In the genomic region with DNA sequence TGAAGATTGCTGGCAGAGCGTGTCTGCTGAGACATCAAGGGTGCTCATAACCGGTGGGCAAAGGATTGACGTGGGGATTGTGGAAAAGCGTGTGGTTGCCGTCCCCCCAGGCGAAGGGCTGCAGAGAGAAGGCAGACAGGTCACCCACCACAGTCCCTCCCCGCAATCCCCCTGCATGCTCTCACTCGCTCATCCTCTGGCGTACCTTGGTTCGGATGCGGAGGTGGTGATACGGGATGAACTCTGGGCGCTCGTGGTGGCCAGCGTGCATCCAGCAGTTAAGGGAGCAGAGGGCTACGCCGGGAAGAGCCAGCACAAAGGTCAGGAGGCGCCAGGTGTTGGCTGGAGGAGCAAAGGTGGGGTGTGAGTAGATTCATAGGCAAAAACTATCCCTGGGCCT, we compare ENCODE assay signal across 1 mouse cellular context.
TF ChIP-seq lines count a peak whose summit lies in the region.

No protein-coding gene starts in this region.

TF ChIP-seq in MEL, 35 proteins besides CTCF, POLR2A, EP300 and RAD21 (continued from another document):
- TF ChIP-seq ZC3H11A (IDR thresholded peaks at IDR 0.05; ENCODE audit: low read depth, low read length) (no peak), CHD2 (IDR thresholded peaks at IDR 0.05; ENCODE audit: low read length) (no peak), MAX (IDR thresholded peaks at IDR 0.05; ENCODE audit: low read length) (no peak), ZNF384 (IDR thresholded peaks at IDR 0.05; ENCODE audit: low read depth, low read length) (no peak), HCFC1 (IDR thresholded peaks at IDR 0.05; ENCODE audit: low read depth, low read length) (no peak), NRF1 (IDR thresholded peaks at IDR 0.05; ENCODE audit: insufficient read depth, low read depth, low read length, poor library complexity, severe bottlenecking) (no peak), POLR2AphosphoS2 (IDR thresholded peaks at IDR 0.05; ENCODE audit: low read length) (no peak), TAL1 (IDR thresholded peaks at IDR 0.05; ENCODE audit: low read length) (no peak), UBTF (IDR thresholded peaks at IDR 0.05; ENCODE audit: borderline replicate concordance, insufficient read depth, low read depth, low read length) (no peak), USF2 (IDR thresholded peaks at IDR 0.05; ENCODE audit: borderline replicate concordance in 1 of 2, insufficient read depth in 1 of 2, low read depth in 1 of 2, low read length in 2 of 2) (no peak), KAT2A (conservative IDR thresholded peaks at IDR 0.05; ENCODE audit: low read depth, low read length) (no peak), MXI1 (IDR thresholded peaks at IDR 0.05; ENCODE audit: low read depth, low read length) (no peak)
